Mouse (Mus musculus) thymus, adult 2 months (tissue): ENCODE results near the gene Tada2b. TPM values are rescaled to one million over a fixed set of nuclear protein-coding genes. Genes with fewer than 3 reads are reported as not detected.

Source experiments
- DNase-seq: peaks from one replicate; pipeline ENCODE4 v3.0.0; 2021
- H3K27ac ChIP-seq: fragments of 200-500 bp; 2 replicates; pipeline ENCODE4 v1.5.1; 2012; ENCODE audit warnings: low read length, control low read depth; ENCODE audit not compliant: control insufficient read depth, insufficient read depth
- H3K27me3 ChIP-seq: fragments of 200-500 bp; 2 replicates; pipeline ENCODE4 v1.6.1; 2012; ENCODE audit warnings: mild to moderate bottlenecking, low read length, moderate library complexity, mixed read lengths; ENCODE audit not compliant: control insufficient read depth, insufficient read depth
- H3K36me3 ChIP-seq: fragments of 200-500 bp; 2 replicates; pipeline ENCODE4 v1.6.1; 2012; ENCODE audit warnings: mild to moderate bottlenecking, low read length, moderate library complexity; ENCODE audit not compliant: control insufficient read depth, insufficient read depth
- H3K4me1 ChIP-seq: fragments of 200-500 bp; replicated peaks from 2 replicates; pipeline ENCODE4 v1.6.1; 2012; ENCODE audit warnings: low read length; ENCODE audit not compliant: control insufficient read depth, insufficient read depth
- H3K4me3 ChIP-seq: fragments of 200-500 bp; 2 replicates; pipeline ENCODE4 v1.5.1; 2012; ENCODE audit warnings: mild to moderate bottlenecking, low read length, control low read depth, moderate library complexity; ENCODE audit not compliant: control insufficient read depth, insufficient read depth
- CTCF ChIP-seq: fragments of 200-500 bp; IDR thresholded peaks from 2 replicates; pipeline ENCODE4 v1.5.1; 2012; ENCODE audit warnings: mild to moderate bottlenecking, control low read depth, low read length, moderate library complexity, borderline replicate concordance; ENCODE audit not compliant: control insufficient read depth, poor library complexity, insufficient read depth; ENCODE audit errors: extremely low read depth
- POLR2A ChIP-seq: fragments of 200-500 bp; IDR thresholded peaks from 2 replicates; pipeline ENCODE4 v1.6.1; 2012; ENCODE audit warnings: mild to moderate bottlenecking, low read length, control low read depth, moderate library complexity; ENCODE audit not compliant: control insufficient read depth, poor library complexity, insufficient read depth; ENCODE audit errors: extremely low read depth
- whole genome bisulfite sequencing: fragments of 180-500 bp; shearing (Covaris S2); methylation state at CpG from one replicate; pipeline ENCODE4 v1.1.7; 2018; 5-methylcytosine and 5-hydroxymethylcytosine counted together
- polyA plus RNA-seq: library from polyadenylated mRNA; depleted of rRNA; stranded (reverse); fragments of >200 nt; gene quantifications from 2 replicates; pipeline ENCODE4 v1.2.3, GENCODE M21; 2012

The Tada2b gene
- polyA plus RNA-seq, 1 experiment = 15.8 TPM

DNA sequence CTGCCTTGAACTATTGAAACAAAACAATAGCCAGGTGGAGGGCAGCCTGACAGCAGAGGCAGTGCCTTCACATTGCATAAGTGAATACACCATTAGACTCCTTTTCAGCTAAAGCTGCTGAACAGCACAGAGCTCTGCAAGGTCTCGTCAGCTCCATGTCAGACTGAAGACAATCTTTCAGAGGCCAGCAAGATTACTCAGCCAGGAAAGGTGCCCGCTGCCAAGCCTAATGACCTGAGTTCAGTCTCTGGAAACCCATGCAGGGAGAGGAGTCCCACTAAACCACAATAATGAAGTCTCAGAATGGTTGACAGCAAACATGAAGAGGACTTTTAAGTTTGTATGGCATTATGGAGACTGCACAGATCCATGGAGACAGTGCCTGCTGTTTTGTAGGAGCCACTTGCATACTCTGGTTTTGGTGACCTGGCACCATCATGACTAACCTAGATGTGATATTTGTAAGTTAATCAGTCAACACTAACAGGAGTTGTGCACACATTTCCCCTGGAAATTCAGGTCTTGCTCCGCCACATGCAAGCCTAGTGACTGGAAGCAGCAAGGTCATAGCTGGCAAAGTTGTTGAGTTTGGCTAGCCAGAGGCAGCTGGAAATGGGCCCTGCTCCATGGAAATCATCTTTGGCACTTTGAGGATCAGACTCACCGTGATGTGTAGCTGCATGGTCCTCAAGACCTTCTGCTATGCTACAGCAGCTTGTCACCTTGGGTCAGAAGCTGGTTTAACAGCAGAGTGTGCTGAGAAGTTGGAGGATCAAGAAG lies 11.0 kb downstream of the Tada2b start:
- H3K36me3 ChIP-seq = peaks cover 44% of the 10 kb centered on the region
- peaks cover 6% of the 10 kb centered on the region for H3K4me1 ChIP-seq
- no peak overlapping the region for H3K4me3 ChIP-seq
- no peak overlapping the region for H3K27ac ChIP-seq
- no peaks in the 10 kb centered on the region for H3K27me3 ChIP-seq
- no peak for DNase-seq
- 95% methylated on average over 4 of the region's 4 CpGs for WGBS
- no peak for TF ChIP-seq POLR2A
- no peak for TF ChIP-seq CTCF

DNA sequence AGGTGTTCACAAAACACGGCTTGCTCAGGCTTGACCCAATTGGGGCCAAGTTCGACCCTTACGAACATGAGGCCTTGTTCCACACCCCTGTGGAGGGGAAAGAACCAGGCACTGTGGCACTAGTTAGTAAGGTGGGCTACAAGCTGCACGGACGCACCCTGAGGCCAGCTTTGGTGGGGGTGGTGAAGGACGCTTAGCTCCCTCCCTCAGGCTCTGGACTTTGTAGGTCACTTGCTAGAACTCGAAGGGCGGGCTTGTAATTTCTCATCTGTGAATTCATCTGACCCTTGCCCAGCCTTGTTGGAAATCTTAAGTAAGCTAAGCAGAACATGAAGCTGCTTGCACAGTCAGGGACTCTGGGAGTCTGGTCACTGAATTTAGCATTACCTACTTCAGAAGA lies 12.9 kb downstream of the Tada2b start:
- DNase-seq = no peak
- no peak overlapping the region for H3K4me3 ChIP-seq
- no peaks in the 10 kb centered on the region for H3K27me3 ChIP-seq
- H3K27ac ChIP-seq = no peak overlapping the region
- TF ChIP-seq CTCF (no peak), POLR2A (no peak)
- peaks cover 44% of the 10 kb centered on the region for H3K36me3 ChIP-seq
- no peaks in the 10 kb centered on the region for H3K4me1 ChIP-seq
- WGBS = 97% methylated on average over 8 of the region's 8 CpGs

- Histone ChIP-seq H3K27ac (no peak overlapping the region), H3K4me3 (peak overlapping the region; percentile 90; the same call in 1 of the 2 replicates), H3K4me1 (peaks cover 13% of the 10 kb centered on the region), H3K36me3 (peaks cover 15% of the 10 kb centered on the region), H3K27me3 (no peaks in the 10 kb centered on the region)
- 8% methylated on average over 8 of the region's 8 CpGs for WGBS
- no peak for TF ChIP-seq POLR2A
- no peak for TF ChIP-seq CTCF
- DNase-seq = no peak
Observed at GRCm38 (mm10) chr5:36465889-36466288, 18.2 kb downstream of the Tada2b start.

DNA sequence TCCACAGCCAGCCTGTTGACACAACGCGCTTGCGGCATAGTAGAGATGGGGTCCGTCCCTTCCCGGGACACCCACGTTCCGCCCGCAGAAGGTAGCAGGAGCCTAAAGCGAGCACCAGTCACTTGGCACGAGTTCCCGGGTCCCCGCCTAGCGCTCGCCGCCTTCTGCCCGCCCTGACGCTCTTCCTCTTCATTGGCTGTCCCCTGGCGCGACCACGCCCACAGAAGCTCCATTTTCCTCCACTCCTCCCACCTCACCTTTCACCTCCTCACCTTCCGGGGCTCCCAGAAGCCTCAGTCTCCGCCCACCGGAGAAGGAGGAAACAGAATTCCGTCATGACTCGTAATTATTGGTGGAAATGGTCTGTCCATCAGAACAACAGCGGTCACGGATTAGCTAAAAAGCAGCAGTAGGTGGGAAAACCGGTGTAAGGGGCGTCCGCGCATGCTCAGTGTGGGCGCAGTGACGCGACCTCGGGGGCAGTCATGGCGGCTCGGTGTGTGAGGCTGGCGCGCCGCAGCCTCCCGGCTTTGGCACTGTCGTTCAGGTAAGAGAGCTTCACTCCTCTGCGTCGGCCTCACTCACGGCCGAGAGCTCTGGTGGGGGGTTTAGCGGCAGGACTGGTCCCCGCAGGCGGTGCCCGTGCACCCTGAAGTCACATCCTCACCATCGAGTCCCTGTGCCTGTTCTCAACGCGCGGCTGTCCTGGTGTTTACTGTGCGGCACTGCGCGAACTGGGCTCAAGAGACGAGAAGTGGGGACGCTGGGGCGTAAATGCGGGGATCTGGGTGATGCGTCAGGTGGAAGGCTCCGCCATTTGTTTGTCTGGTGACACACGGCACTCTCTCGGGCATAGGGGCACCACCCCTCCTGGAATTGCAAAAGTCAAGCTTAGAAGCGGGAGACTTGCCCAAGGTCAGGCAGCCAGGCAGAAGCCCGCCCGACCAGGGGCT lies 19.1 kb downstream of the Tada2b start, which contains the start of gene Grpel1:
Gene Grpel1, plus strand, starts transcription at position 290 of the 953 bp plus-strand sequence.
- H3K36me3 ChIP-seq = peaks cover 7% of the 10 kb centered on the region; the same call in 1 of the 2 replicates
- H3K27me3 ChIP-seq = no peaks in the 10 kb centered on the region
- peak; percentile 98 for DNase-seq
- peaks cover 13% of the 10 kb centered on the region for H3K4me1 ChIP-seq
- TF ChIP-seq CTCF = no peak
- peak; percentile 81 for TF ChIP-seq POLR2A
- H3K4me3 ChIP-seq = peak within 1 kb of the TSS; percentile 90
- peak within 1 kb of the TSS; percentile 12; the same call in 1 of the 2 replicates for H3K27ac ChIP-seq
- WGBS = under 1% methylated on average over 68 of the region's 68 CpGs

GRCm38 (mm10) chr5:36463391-36463790 lies 20.7 kb downstream of the Tada2b start:
- H3K4me3 ChIP-seq = no peak overlapping the region
- no peak for DNase-seq
- H3K27ac ChIP-seq = no peak overlapping the region
- H3K4me1 ChIP-seq = peaks cover 13% of the 10 kb centered on the region
- no peaks in the 10 kb centered on the region for H3K36me3 ChIP-seq
- TF ChIP-seq POLR2A = no peak
- TF ChIP-seq CTCF = no peak
- 75% methylated on average over 5 of the region's 5 CpGs for WGBS
- H3K27me3 ChIP-seq = no peaks in the 10 kb centered on the region

DNA sequence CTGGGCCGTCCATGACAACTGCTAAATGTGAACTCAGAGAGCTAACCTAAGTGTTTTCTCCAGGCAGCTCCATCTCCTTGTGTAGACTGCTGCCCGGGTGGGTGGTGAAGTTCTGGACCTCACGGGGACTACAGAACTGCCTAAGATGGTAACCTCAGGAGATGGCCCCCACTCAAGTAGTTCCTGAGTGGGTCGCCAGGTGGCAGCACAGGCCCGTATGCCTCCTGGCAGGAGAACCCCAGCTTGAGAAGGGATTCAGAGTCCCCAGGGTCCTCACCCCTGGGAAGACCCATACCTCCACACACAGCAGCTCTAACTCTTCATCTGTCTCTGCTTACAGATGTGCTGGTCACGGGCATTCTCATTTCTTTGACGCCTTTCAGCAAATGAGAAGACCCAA lies 21.3 kb downstream of the Tada2b start:
- Histone ChIP-seq H3K36me3 (no peaks in the 10 kb centered on the region), H3K4me3 (no peak overlapping the region), H3K27ac (no peak overlapping the region), H3K27me3 (no peaks in the 10 kb centered on the region), H3K4me1 (peaks cover 13% of the 10 kb centered on the region)
- peak; percentile 95 for TF ChIP-seq CTCF
- no peak for TF ChIP-seq POLR2A
- peak; percentile 88 for DNase-seq
- WGBS = 12% methylated on average over 7 of the region's 7 CpGs
